Mouse (Mus musculus) kidney, embryonic 14.5 days (tissue): ENCODE results near the gene Ccdc88c. TPM values are rescaled to one million over a fixed set of nuclear protein-coding genes. Genes with fewer than 3 reads are reported as not detected.
A peak's percentile ranks its signal among the peaks of the same experiment; 100 is the strongest.

Source experiments
- ATAC-seq: fragments of 200-750 bp; cut with Nextera tagmentation; 2 replicates; pipeline ENCODE4 v1.8.0; 2017; ENCODE audit warnings: moderate number of reproducible peaks, mild to moderate bottlenecking, moderate TSS enrichment, moderate library complexity; ENCODE audit not compliant: low FRiP score, low TSS enrichment
- H3K27ac ChIP-seq: fragments of 300-500 bp; sonication (generic); 2 replicates; pipeline ENCODE4 v1.5.1; 2014; ENCODE audit warnings: low read depth, mild to moderate bottlenecking, low read length, moderate library complexity, mixed read lengths
- H3K27me3 ChIP-seq: fragments of 300-500 bp; sonication (generic); 2 replicates; pipeline ENCODE4 v1.6.1; 2014; ENCODE audit warnings: mild to moderate bottlenecking, low read length; ENCODE audit not compliant: control insufficient read depth, insufficient read depth
- H3K36me3 ChIP-seq: fragments of 300-500 bp; sonication (generic); 2 replicates; pipeline ENCODE4 v1.6.1; 2014; ENCODE audit warnings: low read length, mixed read lengths; ENCODE audit not compliant: control insufficient read depth, insufficient read depth
- H3K4me1 ChIP-seq: fragments of 300-500 bp; sonication (generic); 2 replicates; pipeline ENCODE4 v1.6.1; 2014; ENCODE audit warnings: low read length, mixed read lengths; ENCODE audit not compliant: control insufficient read depth, insufficient read depth
- H3K4me2 ChIP-seq: fragments of 300-500 bp; sonication (generic); replicated peaks from 2 replicates; pipeline ENCODE4 v1.6.1; 2014; ENCODE audit warnings: low read depth, mild to moderate bottlenecking, low read length
- H3K4me3 ChIP-seq: fragments of 300-500 bp; sonication (generic); 2 replicates; pipeline ENCODE4 v1.5.1; 2014; ENCODE audit warnings: mild to moderate bottlenecking, low read length
- H3K9ac ChIP-seq: fragments of 300-500 bp; sonication (generic); 2 replicates; pipeline ENCODE4 v1.6.1; 2014; ENCODE audit warnings: low read depth, mild to moderate bottlenecking, low read length, moderate library complexity
- H3K9me3 ChIP-seq: fragments of 300-500 bp; sonication (generic); 2 replicates; pipeline ENCODE4 v1.6.1; 2016; ENCODE audit warnings: low read length; ENCODE audit not compliant: control insufficient read depth
- WGBS: fragments of 180-500 bp; shearing (Covaris S2); extraction: QIAGEN DNeasy Blood & Tissue Kit; methylation state at CpG from one replicate; pipeline ENCODE4 v1.1.7; 2014; 5-methylcytosine and 5-hydroxymethylcytosine counted together
- polyA plus RNA-seq: library from polyadenylated mRNA; unstranded; fragments of >200 nt; fragmentation: Nextera tagmentation; extraction: Ambion mirVana; gene quantifications from 2 replicates; pipeline ENCODE4 v1.2.1, GENCODE M21; 2014

Ccdc88c gene
- polyA plus RNA-seq, 1 experiment from 2014 or later, result 15.3 TPM

DNA sequence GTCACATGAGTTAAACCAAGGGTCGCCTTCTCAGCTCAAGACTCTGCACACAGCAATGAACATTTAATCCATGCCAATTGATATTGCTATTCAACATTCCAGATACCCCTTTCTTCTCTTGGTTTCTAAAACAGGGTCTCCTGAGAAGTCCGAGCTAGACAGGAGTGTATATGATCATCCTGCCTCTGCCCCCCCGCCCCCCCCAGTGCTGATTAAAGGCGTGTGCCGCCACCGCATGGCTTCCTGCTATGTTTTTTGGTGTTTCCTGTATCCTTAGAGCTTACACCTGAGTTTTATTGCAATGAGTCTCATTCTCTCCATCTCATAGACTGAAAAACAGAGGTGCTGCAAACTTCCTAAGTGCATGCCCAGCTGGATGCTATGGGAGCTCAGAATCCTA, 127.5 kb downstream of the Ccdc88c start:
- WGBS, result 78% methylated on average over 6 of the region's 6 CpGs
- peaks cover 13% of the 10 kb centered on the region for H3K4me1 ChIP-seq
- H3K27ac ChIP-seq, result no peak overlapping the region
- H3K36me3 ChIP-seq, result no peaks in the 10 kb centered on the region
- no peaks in the 10 kb centered on the region for H3K9me3 ChIP-seq
- ATAC-seq, result no peak
- H3K9ac ChIP-seq, result no peak overlapping the region
- H3K4me2 ChIP-seq, result no peak overlapping the region
- H3K4me3 ChIP-seq, result no peak overlapping the region
- H3K27me3 ChIP-seq, result peaks cover 36% of the 10 kb centered on the region

GRCm38 (mm10) chr12:100900901-100901300, 128.0 kb downstream of the Ccdc88c start:
- Histone ChIP-seq H3K4me2 (no peak overlapping the region), H3K9ac (no peak overlapping the region), H3K4me1 (peaks cover 13% of the 10 kb centered on the region), H3K9me3 (no peaks in the 10 kb centered on the region), H3K4me3 (no peak overlapping the region), H3K27ac (no peak overlapping the region), H3K27me3 (peaks cover 36% of the 10 kb centered on the region), H3K36me3 (no peaks in the 10 kb centered on the region)
- ATAC-seq, result no peak
- WGBS, result 77% methylated on average over 6 of the region's 6 CpGs

DNA sequence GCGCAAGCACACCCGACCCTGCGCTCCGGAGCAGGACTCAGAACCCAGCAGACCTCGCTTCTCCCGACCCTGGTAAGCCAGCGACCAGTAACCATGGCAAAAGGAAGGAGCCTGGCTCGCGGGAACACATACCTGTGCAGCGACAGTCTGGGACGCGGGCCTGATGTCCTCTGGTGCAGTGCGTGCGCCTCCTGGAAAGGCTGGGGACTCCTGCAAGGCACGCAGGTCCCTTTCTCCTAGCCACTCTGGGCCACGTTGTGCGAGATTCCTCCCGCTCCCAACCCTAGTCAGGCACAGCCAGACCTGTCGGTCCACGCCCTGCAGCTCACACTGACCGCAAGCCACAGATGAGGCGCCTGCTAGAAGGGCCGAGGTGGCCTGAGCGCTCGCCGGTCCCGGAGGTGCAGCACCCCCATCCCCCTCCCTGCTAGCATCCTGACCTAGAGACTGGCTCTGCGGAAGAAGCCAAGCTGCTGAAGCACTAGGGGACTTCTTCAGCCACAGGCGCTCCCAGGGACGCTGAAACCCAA, 129.7 kb downstream of the Ccdc88c start:
- Histone ChIP-seq H3K9ac (0 out of 2 replicates have a peak overlapping the region, but pooled peaks have one; percentile 23), H3K9me3 (no peaks in the 10 kb centered on the region)
- ATAC-seq, result peak; percentile 37; the same call in 1 of the 2 replicates

GRCm38 (mm10) chr12:100897736-100898650, 130.9 kb downstream of the Ccdc88c start:
- 21% methylated on average over 12 of the region's 12 CpGs for whole genome bisulfite sequencing
- Histone ChIP-seq H3K27ac (no peak overlapping the region), H3K9ac (no peak overlapping the region), H3K4me2 (no peak overlapping the region), H3K4me1 (peaks cover 13% of the 10 kb centered on the region), H3K27me3 (peaks cover 36% of the 10 kb centered on the region), H3K36me3 (no peaks in the 10 kb centered on the region), H3K9me3 (no peaks in the 10 kb centered on the region), H3K4me3 (no peak overlapping the region)
- no peak for ATAC-seq

More for the DNA sequence above, 129.7 kb downstream of the Ccdc88c start:
- Histone ChIP-seq H3K4me2 (peak overlapping the region; percentile 64), H3K36me3 (no peaks in the 10 kb centered on the region), H3K4me1 (peaks cover 13% of the 10 kb centered on the region), H3K27ac (no peak overlapping the region), H3K27me3 (peaks cover 36% of the 10 kb centered on the region), H3K4me3 (peak overlapping the region; percentile 34)
- WGBS, result under 1% methylated on average over 30 of the region's 30 CpGs

GRCm38 (mm10) chr12:100896661-100897060, 132.2 kb downstream of the Ccdc88c start:
- Histone ChIP-seq H3K9ac (no peak overlapping the region), H3K4me3 (no peak overlapping the region), H3K36me3 (no peaks in the 10 kb centered on the region), H3K9me3 (no peaks in the 10 kb centered on the region), H3K4me2 (no peak overlapping the region), H3K27ac (no peak overlapping the region), H3K4me1 (peaks cover 13% of the 10 kb centered on the region), H3K27me3 (peaks cover 36% of the 10 kb centered on the region)
- ATAC-seq, result no peak
- WGBS, result 8% methylated on average over 3 of the region's 3 CpGs

DNA sequence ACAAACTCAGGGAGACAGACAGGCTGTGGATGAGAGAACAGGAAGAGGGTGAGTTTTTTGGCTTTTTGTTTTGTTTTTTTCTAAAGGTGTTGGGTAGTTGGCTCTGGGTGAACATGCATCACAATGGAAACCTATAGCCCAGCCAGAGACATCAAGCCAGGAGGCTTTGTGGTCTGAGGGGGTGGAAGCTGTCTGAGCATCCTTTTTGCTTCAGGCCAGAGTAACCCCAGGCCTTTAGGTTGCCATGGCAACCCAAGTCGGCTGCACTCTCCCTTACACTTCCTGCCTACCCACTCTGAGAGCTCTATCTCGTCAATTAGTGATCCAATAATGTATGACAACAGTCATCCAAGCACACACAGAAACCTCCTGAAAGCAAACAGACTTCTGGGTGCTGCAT, 133.4 kb downstream of the Ccdc88c start:
- Histone ChIP-seq H3K4me3 (no peak overlapping the region), H3K9me3 (no peaks in the 10 kb centered on the region), H3K27me3 (peaks cover 34% of the 10 kb centered on the region), H3K4me2 (no peak overlapping the region), H3K36me3 (no peaks in the 10 kb centered on the region), H3K4me1 (peaks cover 13% of the 10 kb centered on the region), H3K27ac (no peak overlapping the region), H3K9ac (no peak overlapping the region)
- ATAC-seq, result 0 out of 2 replicates have a peak, but pooled peaks have one; percentile 20
- 9% methylated on average over 2 of the region's 2 CpGs for WGBS

DNA sequence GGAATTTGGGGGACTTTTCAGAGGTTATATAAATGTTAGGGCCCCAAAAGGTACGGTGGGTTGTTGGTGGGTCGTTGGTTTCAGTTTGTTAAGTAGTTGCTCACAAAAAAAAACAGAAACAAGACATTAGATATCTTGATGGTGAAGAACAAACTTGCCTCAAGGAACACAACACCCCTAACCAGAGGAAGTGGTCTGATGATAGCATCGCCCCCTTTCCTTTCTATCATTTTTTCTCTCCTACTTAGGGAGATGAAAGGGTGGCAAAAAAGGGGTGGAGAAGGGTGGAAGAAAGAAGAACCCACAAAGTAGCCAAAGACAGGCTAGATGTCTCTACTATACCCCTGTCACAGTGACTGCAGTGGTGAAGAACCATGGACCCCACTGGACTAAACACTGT, 138.3 kb downstream of the Ccdc88c start:
- H3K9me3 ChIP-seq, result no peaks in the 10 kb centered on the region
- no peaks in the 10 kb centered on the region; the same call in 1 of the 2 replicates for H3K4me1 ChIP-seq
- H3K4me2 ChIP-seq, result no peak overlapping the region
- no peak overlapping the region for H3K4me3 ChIP-seq
- no peak overlapping the region for H3K27ac ChIP-seq
- no peak for ATAC-seq
- no peaks in the 10 kb centered on the region for H3K36me3 ChIP-seq
- 84% methylated on average over 3 of the region's 3 CpGs for WGBS
- no peak overlapping the region for H3K9ac ChIP-seq
- no peaks in the 10 kb centered on the region for H3K27me3 ChIP-seq

DNA sequence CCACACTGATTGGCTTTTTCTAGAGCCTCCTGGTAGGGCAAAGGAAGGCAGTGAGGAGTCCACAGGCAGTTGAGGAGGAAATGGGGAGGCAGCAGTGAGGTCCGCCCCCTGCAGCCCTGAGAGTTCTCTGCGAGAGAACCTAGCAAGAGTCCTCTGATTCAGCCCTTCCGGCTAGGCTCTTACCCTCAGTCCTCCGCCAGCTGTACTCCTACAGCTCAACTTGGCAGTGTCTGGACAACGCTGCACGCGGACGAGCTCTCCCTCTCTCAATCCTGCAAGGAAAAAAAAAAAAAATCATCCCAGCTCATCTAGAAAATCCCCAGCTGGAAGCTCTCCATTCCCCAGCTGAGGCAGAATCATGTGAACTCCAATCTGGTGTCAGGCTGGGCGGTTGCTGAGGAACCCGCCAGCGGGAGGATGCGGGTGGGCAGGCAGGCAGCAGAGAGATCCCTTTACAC, 141.0 kb downstream of the Ccdc88c start:
- peak; percentile 94 for ATAC-seq
- no peak overlapping the region for H3K27ac ChIP-seq
- H3K4me2 ChIP-seq, result peak overlapping the region; percentile 24
- no peaks in the 10 kb centered on the region for H3K36me3 ChIP-seq
- no peak overlapping the region for H3K9ac ChIP-seq
- no peaks in the 10 kb centered on the region; the same call in 1 of the 2 replicates for H3K4me1 ChIP-seq
- H3K27me3 ChIP-seq, result no peaks in the 10 kb centered on the region
- no peak overlapping the region for H3K4me3 ChIP-seq
- WGBS, result 14% methylated on average over 12 of the region's 12 CpGs
- no peaks in the 10 kb centered on the region for H3K9me3 ChIP-seq

DNA sequence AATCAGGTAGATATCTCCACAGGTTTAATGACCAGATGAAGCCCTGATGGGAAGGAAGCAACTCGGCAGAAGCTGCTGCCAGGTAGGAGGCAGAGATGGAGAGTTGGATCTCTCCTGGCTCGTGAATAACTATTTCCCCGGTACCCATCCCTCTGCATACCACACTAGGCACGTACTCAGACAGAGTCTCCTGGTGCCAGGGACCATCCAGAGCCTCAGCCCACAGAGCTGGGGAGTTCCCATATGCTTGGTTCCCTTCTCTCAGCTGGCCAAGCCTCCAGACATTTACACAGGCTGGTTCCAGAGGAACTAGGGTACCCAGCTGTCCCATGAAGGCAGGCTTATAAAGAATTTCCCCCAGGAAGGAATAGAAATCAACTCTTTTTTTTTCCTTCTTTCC, 142.0 kb downstream of the Ccdc88c start:
- ATAC-seq, result no peak
- Histone ChIP-seq H3K9me3 (no peaks in the 10 kb centered on the region), H3K27ac (no peak overlapping the region), H3K9ac (no peak overlapping the region), H3K4me3 (no peak overlapping the region), H3K4me2 (no peak overlapping the region), H3K4me1 (no peaks in the 10 kb centered on the region; the same call in 1 of the 2 replicates), H3K27me3 (no peaks in the 10 kb centered on the region), H3K36me3 (no peaks in the 10 kb centered on the region)
- 80% methylated on average over 4 of the region's 4 CpGs for WGBS
